Mouse (Mus musculus) embryonic facial prominence, embryonic 11.5 days (tissue): ENCODE data around the gene Ndufv2. TPM values are rescaled to one million over a fixed set of nuclear protein-coding genes. Genes with fewer than 3 reads are reported as not detected.

Source experiments
- ATAC-seq: fragments of 200-750 bp; cut with Nextera tagmentation; replicated peaks from 2 replicates; pipeline ENCODE4 v1.8.0; 2017; ENCODE audit warnings: low read depth; ENCODE audit not compliant: insufficient number of reproducible peaks, low FRiP score, low TSS enrichment
- DNase-seq: peaks from one replicate; pipeline ENCODE4 v3.0.0-alpha.2; 2015; ENCODE audit warnings: low spot score
- H3K27ac ChIP-seq: fragments of 300-500 bp; sonication (generic); replicated peaks from 2 replicates; pipeline ENCODE4 v1.5.1; 2014; ENCODE audit warnings: mild to moderate bottlenecking, low read depth, low read length, control low read depth
- H3K27me3 ChIP-seq: fragments of 300-500 bp; sonication (generic); 2 replicates; pipeline ENCODE4 v1.6.1; 2014; ENCODE audit warnings: mild to moderate bottlenecking, low read length, moderate library complexity, mixed read lengths; ENCODE audit not compliant: control insufficient read depth, insufficient read depth
- H3K36me3 ChIP-seq: fragments of 300-500 bp; sonication (generic); replicated peaks from 2 replicates; pipeline ENCODE4 v1.6.1; 2014; ENCODE audit warnings: low read depth, mild to moderate bottlenecking, low read length, moderate library complexity, mixed read lengths; ENCODE audit not compliant: control insufficient read depth, insufficient read depth
- H3K4me1 ChIP-seq: fragments of 300-500 bp; sonication (generic); 2 replicates; pipeline ENCODE4 v1.6.1; 2014; ENCODE audit warnings: low read length, mixed read lengths; ENCODE audit not compliant: control insufficient read depth, insufficient read depth
- H3K4me2 ChIP-seq: fragments of 300-500 bp; sonication (generic); 2 replicates; pipeline ENCODE4 v1.6.1; 2014; ENCODE audit warnings: low read depth, mild to moderate bottlenecking, control low read depth, low read length, moderate library complexity
- H3K4me3 ChIP-seq: fragments of 300-500 bp; sonication (generic); 2 replicates; pipeline ENCODE4 v1.5.1; 2014; ENCODE audit warnings: low read depth, low read length, control low read depth
- H3K9ac ChIP-seq: fragments of 300-500 bp; sonication (generic); replicated peaks from 2 replicates; pipeline ENCODE4 v1.6.1; 2014; ENCODE audit warnings: mild to moderate bottlenecking, control low read depth, low read length
- H3K9me3 ChIP-seq: fragments of 300-500 bp; sonication (generic); replicated peaks from 2 replicates; pipeline ENCODE4 v1.6.1; 2016; ENCODE audit warnings: mild to moderate bottlenecking, low read length, inconsistent platforms, mixed read lengths; ENCODE audit not compliant: control insufficient read depth
- WGBS: fragments of 180-500 bp; shearing (Covaris S2); extraction: QIAGEN DNeasy Blood & Tissue Kit; methylation state at CpG from one replicate; pipeline ENCODE4 v1.1.7; 2014; 5-methylcytosine and 5-hydroxymethylcytosine counted together
- polyA plus RNA-seq: library from polyadenylated mRNA; unstranded; fragments of >200 nt; fragmentation: Nextera tagmentation; extraction: Ambion mirVana; gene quantifications from 2 replicates; pipeline ENCODE4 v1.2.1, GENCODE M21; 2014

Gene Ndufv2
- polyA plus RNA-seq: 334 and 342 TPM in 2 replicates

DNA sequence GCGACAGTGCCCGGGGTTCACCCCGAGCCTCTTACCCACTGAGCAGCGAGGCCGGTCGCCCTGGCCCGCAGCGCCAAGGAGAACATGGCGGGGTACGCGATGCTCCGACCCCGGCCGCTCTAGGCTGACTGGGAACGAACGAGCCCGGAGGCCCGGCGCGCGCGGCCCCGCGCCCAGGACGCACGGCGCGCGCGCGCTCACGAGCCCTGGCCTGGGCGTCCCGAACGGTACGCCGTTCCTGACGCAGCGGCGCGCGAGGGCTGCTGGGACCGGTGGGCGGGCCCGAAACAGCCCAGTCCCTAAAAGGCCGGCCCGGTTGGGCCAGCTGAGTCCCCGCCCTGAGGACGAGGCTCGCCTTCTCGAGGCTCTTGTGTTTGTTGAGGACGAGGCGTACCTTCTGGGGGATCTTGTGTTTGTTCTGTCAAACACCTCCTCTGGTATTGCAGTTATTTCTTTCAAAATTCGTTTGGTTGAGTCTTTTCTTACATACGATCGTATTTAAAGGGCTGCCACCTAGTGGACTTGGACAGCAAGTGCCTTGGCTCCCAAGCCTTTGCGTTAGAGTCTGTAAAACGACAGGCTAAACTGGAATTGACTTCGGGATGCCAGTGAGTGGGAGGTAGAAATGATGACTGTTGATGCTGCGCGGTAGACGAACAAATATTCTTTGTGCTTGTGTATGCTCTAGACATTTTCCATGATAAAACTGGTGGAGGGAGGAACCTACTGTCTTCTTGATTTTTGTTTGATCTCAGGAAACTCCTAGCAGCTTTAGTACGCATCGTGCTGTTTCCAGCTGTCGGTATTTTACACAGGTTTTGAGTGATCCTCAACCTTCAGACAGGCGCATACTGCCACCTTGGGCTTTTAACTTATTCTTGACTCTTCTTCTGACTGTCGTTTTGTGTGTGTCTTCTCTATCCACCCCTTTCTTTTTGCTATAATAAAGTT is at the start of gene Ndufv2:
Gene Ndufv2, minus strand, starts transcription at position 180 of the 951 bp plus-strand sequence.
- Histone ChIP-seq H3K4me2 (peak within 1 kb of the TSS; percentile 75), H3K9me3 (no peaks in the 10 kb centered on the region), H3K4me3 (peak within 1 kb of the TSS; percentile 93), H3K9ac (peak within 1 kb of the TSS; percentile 94), H3K27ac (peak within 1 kb of the TSS; percentile 89), H3K4me1 (no peaks in the 10 kb centered on the region), H3K27me3 (no peaks in the 10 kb centered on the region), H3K36me3 (no peaks in the 10 kb centered on the region)
- DNase-seq (peak; percentile 99), ATAC-seq (peak; percentile 98)
- WGBS: under 1% methylated on average over 58 of the region's 67 CpGs

GRCm38 (mm10) chr17:66131212-66131611 is 29.9 kb upstream of the Ndufv2 start:
- Histone ChIP-seq H3K4me1 (no peaks in the 10 kb centered on the region), H3K27ac (no peak overlapping the region), H3K4me3 (no peak overlapping the region), H3K27me3 (no peaks in the 10 kb centered on the region), H3K9ac (no peak overlapping the region), H3K9me3 (no peaks in the 10 kb centered on the region), H3K4me2 (no peak overlapping the region), H3K36me3 (peaks cover 17% of the 10 kb centered on the region)
- ATAC-seq (no peak), DNase-seq (no peak)
- 94% methylated on average over 4 of the region's 4 CpGs for WGBS

DNA sequence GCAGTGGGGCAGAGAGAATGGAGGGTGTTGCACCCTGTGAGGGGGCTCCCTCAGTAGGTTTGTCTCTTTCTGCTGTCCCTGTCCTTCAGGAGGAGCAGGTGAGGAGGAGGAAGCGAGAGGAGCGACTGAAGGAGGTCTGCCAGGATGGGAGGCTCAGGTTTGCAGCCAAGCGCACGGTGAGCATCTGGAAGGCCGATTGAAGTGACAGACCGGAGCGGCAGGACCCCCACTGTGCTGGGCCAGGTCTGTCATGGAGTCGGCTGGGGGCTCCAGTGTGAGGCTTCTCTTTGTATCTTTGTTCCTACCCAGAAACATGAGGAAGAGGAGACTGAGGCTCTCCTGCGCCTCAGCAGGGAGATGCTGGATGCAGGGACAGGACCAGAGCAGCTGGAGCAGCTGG is 29.0 kb upstream of the Ndufv2 start:
- DNase-seq (no peak), ATAC-seq (no peak)
- Histone ChIP-seq H3K9me3 (no peaks in the 10 kb centered on the region), H3K27ac (no peak overlapping the region), H3K27me3 (no peaks in the 10 kb centered on the region), H3K36me3 (peaks cover 17% of the 10 kb centered on the region), H3K9ac (no peak overlapping the region), H3K4me2 (no peak overlapping the region), H3K4me1 (no peaks in the 10 kb centered on the region), H3K4me3 (no peak overlapping the region)
- 89% methylated on average over 9 of the region's 9 CpGs for WGBS

GRCm38 (mm10) chr17:66125211-66125610 is 23.9 kb upstream of the Ndufv2 start:
- WGBS: 69% methylated on average over 5 of the region's 5 CpGs
- Histone ChIP-seq H3K27me3 (no peaks in the 10 kb centered on the region), H3K27ac (no peak overlapping the region), H3K4me2 (no peak overlapping the region), H3K36me3 (peaks cover 3% of the 10 kb centered on the region), H3K4me3 (no peak overlapping the region), H3K4me1 (no peaks in the 10 kb centered on the region), H3K9ac (0 out of 2 replicates have a peak overlapping the region, but pooled peaks have one; percentile 13), H3K9me3 (no peaks in the 10 kb centered on the region)
- peak; percentile 26 for DNase-seq
- no peak for ATAC-seq

DNA sequence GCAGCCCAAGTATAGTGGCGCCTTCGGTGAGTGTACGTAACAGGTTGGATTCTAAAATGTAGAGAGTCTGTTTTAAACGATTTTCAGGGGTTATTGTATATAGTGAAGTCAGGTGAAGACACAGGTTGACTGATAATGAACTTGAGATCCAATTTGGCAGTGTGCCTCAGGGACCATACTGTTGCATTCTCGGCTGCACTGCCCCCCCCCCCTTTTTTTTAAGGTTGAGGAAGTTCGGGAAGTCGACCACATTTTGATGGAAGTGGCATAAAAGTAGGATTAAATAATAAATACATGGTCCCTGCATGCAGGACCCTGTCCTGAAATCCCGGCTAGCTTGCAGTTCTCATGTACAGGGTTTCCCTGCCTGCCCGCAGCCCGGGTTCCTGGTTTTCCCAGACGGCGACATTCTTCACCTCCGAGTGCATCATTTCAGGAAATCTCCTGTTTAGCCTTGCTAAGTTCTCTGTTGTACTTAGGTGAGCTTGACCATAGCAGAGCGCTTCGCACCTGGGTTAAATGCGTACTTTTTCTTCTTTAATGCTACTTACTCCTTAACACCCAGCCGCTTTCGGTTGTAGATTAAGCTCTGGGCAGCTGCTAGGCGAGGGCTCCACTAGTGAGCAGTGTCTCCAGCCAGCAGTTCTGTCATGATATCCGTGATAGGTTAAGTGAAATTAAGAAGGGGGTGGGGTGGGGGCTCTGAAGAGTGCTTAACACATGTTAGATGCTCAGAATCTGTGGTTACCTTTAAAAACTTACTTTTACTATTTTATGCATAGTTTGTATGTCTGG is 22.7 kb upstream of the Ndufv2 start:
- Histone ChIP-seq H3K4me3 (peak overlapping the region; percentile 80), H3K9ac (peak overlapping the region; percentile 80), H3K9me3 (no peaks in the 10 kb centered on the region), H3K27ac (peak overlapping the region; percentile 82), H3K36me3 (peaks cover 3% of the 10 kb centered on the region), H3K4me2 (peak overlapping the region; percentile 48), H3K4me1 (no peaks in the 10 kb centered on the region), H3K27me3 (no peaks in the 10 kb centered on the region)
- DNase-seq: peak; percentile 40
- no peak for ATAC-seq
- under 1% methylated on average over 20 of the region's 20 CpGs for WGBS

- no peaks in the 10 kb centered on the region for H3K9me3 ChIP-seq
- H3K4me2 ChIP-seq: peak within 1 kb of the TSS; percentile 48
- peaks cover 3% of the 10 kb centered on the region for H3K36me3 ChIP-seq
- no peaks in the 10 kb centered on the region for H3K27me3 ChIP-seq
- ATAC-seq (peak; percentile 83), DNase-seq (peak; percentile 93)
- H3K9ac ChIP-seq: peak within 1 kb of the TSS; percentile 80
- peak within 1 kb of the TSS; percentile 82 for H3K27ac ChIP-seq
- WGBS: 5% methylated on average over 45 of the region's 45 CpGs
- no peaks in the 10 kb centered on the region for H3K4me1 ChIP-seq
- H3K4me3 ChIP-seq: peak within 1 kb of the TSS; percentile 80
Measured at GRCm38 (mm10) chr17:66123066-66123815, 21.9 kb upstream of the Ndufv2 start, which contains the start of gene Ddx11. Ddx11 (plus strand) TSS chr17:66123520.

- WGBS: 65% methylated on average over 1 of the region's 1 CpGs
- no peak overlapping the region for H3K4me3 ChIP-seq
- ATAC-seq (no peak), DNase-seq (no peak)
- no peaks in the 10 kb centered on the region for H3K9me3 ChIP-seq
- no peaks in the 10 kb centered on the region for H3K27me3 ChIP-seq
- H3K27ac ChIP-seq: no peak overlapping the region
- peaks cover 2% of the 10 kb centered on the region for H3K36me3 ChIP-seq
- no peak overlapping the region for H3K4me2 ChIP-seq
- H3K9ac ChIP-seq: no peak overlapping the region
- no peaks in the 10 kb centered on the region for H3K4me1 ChIP-seq
Measured at GRCm38 (mm10) chr17:66120701-66121100, 19.3 kb upstream of the Ndufv2 start.
